Mouse (Mus musculus) gastrocnemius, postnatal 14 days (tissue): ENCODE measurements around the gene Pdcd11. TPM values are rescaled to one million over a fixed set of nuclear protein-coding genes. Genes with fewer than 3 reads are reported as not detected.
"Not testable (repeated sequence)": the region's sequence is repeated elsewhere in the genome, so short reads cannot be mapped to it uniquely, and the experiment has no call there.

Experiments
- DNase-seq: peaks from one replicate; pipeline ENCODE4 v3.0.0; 2021; ENCODE audit warnings: mixed read lengths
- intact Hi-C: fragments of 180-260 bp; cut with DNase I; formaldehyde crosslinking; loops from one replicate; pipeline ENCODE4 v1.15.1; 2025; ENCODE audit warnings: low total_unique reads
- total RNA-seq, 2 experiments: library from RNA; stranded (reverse); gene quantifications; 2 replicates each; pipeline ENCODE4 v1.2.3; 2021

Gene Pdcd11
- total RNA-seq, 2 experiments from 2014 or later, result 6.8 to 8.3 TPM

- DNase-seq, result no peak
These were observed 30.5 kb downstream of the Pdcd11 start for GRCm38 (mm10) chr19:47121054-47121453.

GRCm38 (mm10) chr19:47122802-47123201, 32.2 kb downstream of the Pdcd11 start:
- no peak for DNase-seq
- intact Hi-C loops, result no loop called here

More at GRCm38 (mm10) chr19:47121054-47121453, 30.5 kb downstream of the Pdcd11 start:
- intact Hi-C loops, result no loop called here

- no peak for DNase-seq
- intact Hi-C loops, result no loop called here
These were observed 37.6 kb downstream of the Pdcd11 start for GRCm38 (mm10) chr19:47128164-47128563.

GRCm38 (mm10) chr19:47128835-47129234, 38.3 kb downstream of the Pdcd11 start:
- intact Hi-C loops, result no loop called here

DNA sequence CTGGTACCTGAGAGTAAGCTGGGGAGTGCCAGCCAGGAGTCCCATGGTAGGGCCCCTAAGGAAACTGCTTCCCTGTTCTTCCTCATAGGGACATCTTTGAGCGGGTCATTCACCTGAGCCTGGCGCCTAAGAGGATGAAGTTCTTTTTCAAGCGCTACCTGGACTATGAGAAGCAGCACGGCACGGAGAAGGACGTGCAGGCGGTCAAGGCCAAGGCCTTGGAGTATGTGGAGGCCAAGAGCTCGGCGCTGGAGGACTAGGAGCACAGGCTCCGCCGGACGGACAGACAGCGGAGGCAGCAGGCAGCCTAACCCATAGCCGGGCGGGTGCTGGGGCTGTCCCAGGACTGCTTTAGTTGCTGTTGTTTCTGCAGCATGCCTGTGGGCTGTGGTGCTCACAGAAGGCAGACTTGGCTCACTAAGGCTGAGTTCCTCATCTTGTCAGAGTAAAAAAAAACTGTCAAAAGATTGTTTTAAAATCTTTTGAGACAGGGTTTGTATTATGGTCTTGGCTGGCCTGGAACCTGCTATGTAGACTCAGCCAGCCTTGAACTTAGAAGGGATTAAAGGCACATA, 40.1 kb downstream of the Pdcd11 start:
- intact Hi-C loops, result no loop called here

More at GRCm38 (mm10) chr19:47128835-47129234, 38.3 kb downstream of the Pdcd11 start:
- no peak for DNase-seq

DNA sequence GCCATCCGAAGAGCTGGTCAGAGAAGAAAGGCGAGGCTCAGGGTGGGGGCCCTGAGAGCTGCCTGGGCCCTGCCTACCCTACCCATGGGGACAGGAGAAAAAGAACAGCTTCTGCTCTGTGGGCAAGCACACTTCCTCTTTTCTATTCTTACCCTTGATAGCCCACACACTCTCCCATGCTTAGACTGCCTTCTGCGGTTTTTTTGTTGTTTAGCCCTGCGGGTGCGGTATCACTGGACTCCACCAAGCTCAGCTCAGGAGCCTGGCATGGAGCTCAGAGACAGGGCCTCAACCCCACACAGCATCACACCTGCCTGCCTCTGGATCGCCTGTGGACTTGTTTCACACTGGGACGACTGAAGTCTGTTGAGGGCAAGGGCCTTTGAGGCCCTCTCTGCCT, 42.6 kb downstream of the Pdcd11 start:
- DNase-seq, result no peak
- intact Hi-C loops, result no loop called here

More for the DNA sequence above, 40.1 kb downstream of the Pdcd11 start:
- no peak for DNase-seq

DNA sequence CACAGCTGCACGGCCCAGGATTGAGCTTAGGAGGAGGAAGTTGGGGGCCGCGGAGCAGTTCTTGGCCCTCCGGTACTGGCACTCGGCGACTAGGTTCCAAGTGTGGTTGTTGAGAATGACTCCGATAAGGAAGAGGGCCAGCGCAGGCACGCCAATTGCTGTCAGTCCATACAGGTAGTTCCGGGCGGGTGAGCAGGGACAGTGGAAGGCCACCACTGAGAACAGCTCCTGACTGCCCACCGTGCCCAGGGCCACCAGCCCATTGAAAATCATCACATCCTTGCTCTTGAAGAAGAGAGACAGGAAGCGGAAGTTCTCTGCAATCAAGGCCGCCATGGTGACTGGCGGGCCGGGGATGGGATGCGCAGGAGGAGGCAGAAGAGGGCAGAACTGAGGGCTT, 45.0 kb downstream of the Pdcd11 start:
- DNase-seq, result no peak
- intact Hi-C loops, result no loop called here

DNA sequence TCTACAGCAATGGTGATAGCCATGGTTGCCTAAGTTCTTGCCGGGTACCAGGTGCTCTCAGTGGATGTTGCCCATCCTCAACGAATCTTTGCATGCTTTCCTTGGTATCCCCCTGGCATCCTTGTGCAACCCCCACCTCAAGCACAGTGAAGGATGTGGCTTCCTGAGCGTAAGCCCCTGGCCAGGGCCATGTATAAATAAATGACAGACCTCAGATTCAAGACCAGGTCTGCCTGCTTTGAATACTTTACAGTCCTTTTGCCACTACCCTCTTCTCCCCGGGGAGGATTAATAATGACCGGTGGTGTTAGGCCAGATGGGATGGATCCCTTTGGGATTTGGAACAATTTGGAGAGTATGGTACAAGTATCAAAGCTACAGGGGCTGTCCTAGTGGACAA, 45.6 kb downstream of the Pdcd11 start:
- DNase-seq, result no peak
- intact Hi-C loops, result no loop called here

- peak; percentile 73 for DNase-seq
- intact Hi-C loops, result no loop called here
These were observed 46.5 kb downstream of the Pdcd11 start for GRCm38 (mm10) chr19:47137051-47137581.

GRCm38 (mm10) chr19:47137771-47138421, 47.3 kb downstream of the Pdcd11 start, which contains the start of gene Calhm2:
TSS of gene Calhm2 (minus strand) at chr19:47138294.
- intact Hi-C loops, result no loop called here

GRCm38 (mm10) chr19:47139611-47140010, 49.0 kb downstream of the Pdcd11 start:
- DNase-seq, intact Hi-C loops: not testable (repeated sequence)

More at GRCm38 (mm10) chr19:47137771-47138421, 47.3 kb downstream of the Pdcd11 start, which contains the start of gene Calhm2:
- DNase-seq, result peak; percentile 73

- DNase-seq, result no peak
- intact Hi-C loops, result no loop called here
These were observed 51.9 kb downstream of the Pdcd11 start for GRCm38 (mm10) chr19:47142438-47142837.

- intact Hi-C loops, result no loop called here
- DNase-seq, result no peak
These were observed 53.6 kb downstream of the Pdcd11 start, which contains the start of gene Calhm1 for GRCm38 (mm10) chr19:47144154-47144553. TSS of gene Calhm1 (minus strand) at chr19:47144254.

DNA sequence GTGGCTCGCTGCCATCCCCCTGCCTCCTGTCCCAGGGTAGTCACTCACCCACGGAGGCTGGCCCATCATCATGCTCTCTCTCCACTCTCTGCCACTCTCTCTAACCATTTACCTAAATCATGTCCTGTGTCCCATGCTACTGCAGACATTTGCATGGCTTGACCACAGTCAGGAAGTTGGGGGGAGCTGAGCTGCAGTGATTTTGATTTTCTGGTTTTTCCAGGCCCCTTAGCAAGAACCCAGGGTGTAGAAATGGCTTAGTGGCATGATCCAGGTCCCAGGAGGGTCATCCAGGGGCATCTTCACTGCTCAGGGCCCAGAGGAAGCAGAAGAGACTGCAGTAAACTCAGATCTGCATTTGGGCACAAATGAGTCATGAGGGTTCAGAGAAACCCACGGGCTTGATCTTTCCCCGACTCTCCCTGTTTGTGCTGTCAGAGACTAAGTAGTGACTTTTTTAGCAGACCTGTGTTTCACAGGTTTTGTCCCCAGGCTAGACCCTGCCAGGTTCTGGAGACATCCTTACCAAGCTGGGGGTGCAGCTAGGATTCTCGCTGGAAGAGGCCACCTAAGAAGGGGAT, 57.8 kb downstream of the Pdcd11 start:
- intact Hi-C loops, result no loop called here

DNA sequence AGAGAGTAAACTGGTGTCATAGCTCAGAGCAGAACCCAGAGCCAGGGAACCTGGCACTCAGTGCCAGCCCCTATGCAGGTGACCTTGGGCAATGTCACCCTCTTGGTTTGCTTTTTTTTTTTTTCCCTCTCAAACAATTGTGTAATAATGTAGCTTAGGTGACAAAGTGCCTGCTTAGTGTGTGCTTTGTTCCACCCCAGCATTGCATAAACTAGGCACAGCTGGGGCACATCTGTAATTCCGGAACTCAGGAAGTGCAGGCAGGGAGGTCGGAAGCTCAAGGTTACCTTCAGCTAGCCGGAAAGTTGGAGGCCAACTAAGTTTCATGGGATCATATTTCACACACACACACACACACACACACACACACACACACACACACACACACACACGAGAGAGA, 59.3 kb downstream of the Pdcd11 start:
- intact Hi-C loops, result no loop called here
- DNase-seq, result no peak

More for the DNA sequence above, 57.8 kb downstream of the Pdcd11 start:
- no peak for DNase-seq

- intact Hi-C loops, result no loop called here
- no peak for DNase-seq
These were observed 60.9 kb downstream of the Pdcd11 start for GRCm38 (mm10) chr19:47151332-47152061.

- intact Hi-C loops, result no loop called here
- no peak for DNase-seq
These were observed 61.4 kb downstream of the Pdcd11 start for GRCm38 (mm10) chr19:47152062-47152369.

- no peak for DNase-seq
- intact Hi-C loops, result no loop called here
These were observed 63.2 kb downstream of the Pdcd11 start for GRCm38 (mm10) chr19:47153767-47154166.

DNA sequence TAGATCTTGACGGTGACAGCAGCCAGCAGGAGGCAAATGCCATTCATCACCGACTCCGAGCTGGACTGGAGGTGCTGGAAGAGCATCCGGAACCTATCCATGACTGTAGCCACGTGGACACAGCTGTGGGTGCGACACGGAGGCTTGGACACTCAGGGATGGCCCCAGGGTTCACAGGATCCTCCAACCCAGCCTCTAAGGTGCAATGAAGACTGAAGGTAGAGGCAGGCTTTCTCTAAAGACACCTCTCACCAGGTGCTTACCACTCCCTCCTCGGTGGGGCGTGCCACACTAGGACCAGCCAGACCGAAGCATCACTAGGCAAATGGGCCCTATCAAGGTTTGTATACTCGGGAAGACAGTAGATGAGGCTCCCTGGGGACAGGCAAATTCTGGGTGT, 67.1 kb downstream of the Pdcd11 start, which contains the start of gene Calhm3:
Calhm3 (minus strand) TSS at position 101 of the 400 bp plus-strand sequence.
- intact Hi-C loops, result no loop called here
- no peak for DNase-seq

DNA sequence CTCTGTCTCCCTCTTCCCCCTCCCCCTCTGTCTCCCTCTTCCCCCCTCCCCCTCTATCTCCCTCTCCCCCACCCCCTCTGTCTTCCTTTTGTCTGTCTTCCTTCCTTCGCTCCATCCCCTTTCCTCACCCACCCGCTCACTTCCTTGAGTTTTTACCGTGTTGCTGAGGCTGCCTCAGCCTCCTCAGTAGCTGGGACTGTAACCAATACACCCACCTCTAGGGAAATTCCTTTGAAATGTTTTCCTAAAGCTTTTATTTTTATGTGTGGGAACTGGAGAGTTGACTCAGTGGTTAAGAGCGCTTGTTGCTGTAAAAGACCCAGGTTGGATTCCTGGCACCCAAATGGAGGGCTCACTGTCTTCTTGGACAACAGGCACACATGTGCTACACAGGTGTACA, 71.1 kb downstream of the Pdcd11 start:
- DNase-seq, result no peak
- intact Hi-C loops, result no loop called here
